Mouse (Mus musculus) forebrain, embryonic 16.5 days (tissue): ENCODE results near the gene Cggbp1. TPM values are rescaled to one million over a fixed set of nuclear protein-coding genes. Genes with fewer than 3 reads are reported as not detected.

Experiments
- ATAC-seq: fragments of 200-750 bp; cut with Nextera tagmentation; 2 replicates; pipeline ENCODE4 v1.8.0; 2017; ENCODE audit warnings: mild to moderate bottlenecking, moderate library complexity
- H3K27ac ChIP-seq: fragments of 300-500 bp; sonication (generic); 2 replicates; pipeline ENCODE4 v1.5.1; 2014; ENCODE audit warnings: low read length, control low read depth
- H3K27me3 ChIP-seq: fragments of 300-500 bp; sonication (generic); replicated peaks from 2 replicates; pipeline ENCODE4 v1.6.1; 2014; ENCODE audit warnings: low read length; ENCODE audit not compliant: control insufficient read depth, insufficient read depth
- H3K36me3 ChIP-seq: fragments of 300-500 bp; sonication (generic); 2 replicates; pipeline ENCODE4 v1.6.1; 2014; ENCODE audit not compliant: control insufficient read depth, insufficient read depth
- H3K4me1 ChIP-seq: fragments of 300-500 bp; sonication (generic); replicated peaks from 2 replicates; pipeline ENCODE4 v1.6.1; 2014; ENCODE audit warnings: low read length; ENCODE audit not compliant: control insufficient read depth, insufficient read depth
- H3K4me2 ChIP-seq: fragments of 300-500 bp; sonication (generic); 2 replicates; pipeline ENCODE4 v1.6.1; 2014; ENCODE audit warnings: mild to moderate bottlenecking, low read length, control low read depth
- H3K4me3 ChIP-seq: fragments of 300-500 bp; sonication (generic); replicated peaks from 2 replicates; pipeline ENCODE4 v1.5.1; 2014; ENCODE audit warnings: mild to moderate bottlenecking, low read length, control low read depth
- H3K9ac ChIP-seq: fragments of 300-500 bp; sonication (generic); replicated peaks from 2 replicates; pipeline ENCODE4 v1.6.1; 2014; ENCODE audit warnings: low read depth, low read length, control low read depth
- H3K9me3 ChIP-seq: fragments of 300-500 bp; sonication (generic); 2 replicates; pipeline ENCODE4 v1.6.1; 2016; ENCODE audit warnings: low read length; ENCODE audit not compliant: control insufficient read depth
- WGBS: fragments of 180-500 bp; shearing (Covaris S2); extraction: QIAGEN DNeasy Blood & Tissue Kit; methylation state at CpG from one replicate; pipeline ENCODE4 v1.1.7; 2014; 5-methylcytosine and 5-hydroxymethylcytosine counted together
- polyA plus RNA-seq: library from polyadenylated mRNA; unstranded; fragments of >200 nt; fragmentation: Nextera tagmentation; extraction: Ambion mirVana; gene quantifications from 2 replicates; pipeline ENCODE4 v1.2.1, GENCODE M21; 2015

Gene Cggbp1
- polyA plus RNA-seq, 1 experiment from 2014 or later, result 81.8 TPM

DNA sequence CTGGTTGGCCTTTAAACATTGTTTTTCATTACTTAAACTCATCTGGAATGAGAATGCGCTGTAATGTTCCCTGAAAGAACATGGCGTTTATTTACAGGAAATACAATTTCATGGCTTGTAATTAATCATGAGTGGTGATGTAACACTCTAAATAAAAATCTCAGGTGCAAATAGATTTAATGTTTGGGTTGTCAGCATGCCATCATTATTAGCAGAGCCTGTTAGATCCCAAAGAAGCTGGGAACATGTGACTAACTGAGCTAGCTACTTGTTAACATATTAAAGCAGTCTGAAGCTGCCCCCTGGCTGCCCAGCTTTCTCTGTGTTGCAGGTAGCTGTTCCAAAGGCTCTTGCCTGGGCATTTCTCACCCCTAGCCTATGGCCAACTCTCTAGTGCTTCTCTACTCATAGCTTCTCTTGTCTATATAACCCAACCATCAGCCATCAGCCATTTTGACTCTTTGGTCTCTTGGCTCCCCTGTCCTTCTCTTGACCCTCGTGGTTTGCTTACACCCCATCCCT lies 26.9 kb downstream of the Cggbp1 start:
- H3K4me3 ChIP-seq, result no peak overlapping the region
- ATAC-seq, result no peak
- no peak overlapping the region for H3K9ac ChIP-seq
- no peaks in the 10 kb centered on the region for H3K36me3 ChIP-seq
- no peaks in the 10 kb centered on the region for H3K4me1 ChIP-seq
- H3K27me3 ChIP-seq, result no peaks in the 10 kb centered on the region
- WGBS, result 84% methylated on average over 3 of the region's 3 CpGs
- H3K4me2 ChIP-seq, result no peak overlapping the region
- no peaks in the 10 kb centered on the region for H3K9me3 ChIP-seq
- H3K27ac ChIP-seq, result no peak overlapping the region

DNA sequence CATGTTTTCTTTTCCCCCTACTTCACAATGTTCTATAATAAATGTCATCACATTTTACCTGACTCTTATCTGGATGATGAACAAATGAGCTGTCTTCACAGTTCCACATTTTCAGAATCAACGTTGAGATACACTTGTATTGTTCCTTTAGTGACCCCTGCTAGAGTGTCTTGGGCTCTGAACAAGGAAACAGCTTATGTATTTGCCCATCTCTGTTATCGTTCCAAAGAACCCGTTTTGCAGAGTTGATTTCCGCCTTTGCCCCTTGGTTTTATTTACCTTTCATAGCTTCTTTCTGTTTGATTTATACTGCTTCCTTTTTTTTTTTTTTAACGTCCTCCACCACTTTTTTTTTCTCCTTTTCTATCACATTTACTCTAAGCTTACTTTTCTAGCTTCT lies 27.9 kb downstream of the Cggbp1 start:
- no peak overlapping the region for H3K4me3 ChIP-seq
- no peak overlapping the region for H3K27ac ChIP-seq
- no peaks in the 10 kb centered on the region for H3K4me1 ChIP-seq
- no peak for ATAC-seq
- H3K27me3 ChIP-seq, result no peaks in the 10 kb centered on the region
- H3K9me3 ChIP-seq, result no peaks in the 10 kb centered on the region
- H3K36me3 ChIP-seq, result no peaks in the 10 kb centered on the region
- WGBS, result 91% methylated on average over 5 of the region's 5 CpGs
- no peak overlapping the region for H3K9ac ChIP-seq
- H3K4me2 ChIP-seq, result no peak overlapping the region

DNA sequence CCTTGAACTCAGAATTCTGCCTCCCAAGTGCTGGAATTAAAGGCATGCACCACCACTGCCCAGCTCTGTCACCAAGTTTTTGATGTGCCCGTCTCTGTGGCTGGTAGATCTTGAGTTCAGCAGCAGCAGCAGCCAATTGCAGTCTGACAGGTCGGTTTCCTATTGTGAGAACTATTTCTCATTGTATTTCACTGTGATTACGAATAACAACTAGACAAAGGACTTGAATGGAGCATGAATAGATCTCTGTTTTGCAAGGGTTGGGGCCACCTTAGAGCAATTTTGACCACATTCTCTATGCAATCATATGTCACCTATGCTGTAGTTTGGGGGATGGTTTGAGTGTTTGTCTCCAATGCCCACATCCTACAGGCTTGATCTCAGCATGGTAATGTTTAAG lies 29.2 kb downstream of the Cggbp1 start:
- no peaks in the 10 kb centered on the region for H3K4me1 ChIP-seq
- no peaks in the 10 kb centered on the region for H3K9me3 ChIP-seq
- H3K27me3 ChIP-seq, result no peaks in the 10 kb centered on the region
- no peak overlapping the region for H3K4me3 ChIP-seq
- H3K9ac ChIP-seq, result no peak overlapping the region
- ATAC-seq, result no peak
- no peak overlapping the region for H3K27ac ChIP-seq
- WGBS, result 57% methylated on average over 3 of the region's 3 CpGs
- no peak overlapping the region for H3K4me2 ChIP-seq
- no peaks in the 10 kb centered on the region for H3K36me3 ChIP-seq

DNA sequence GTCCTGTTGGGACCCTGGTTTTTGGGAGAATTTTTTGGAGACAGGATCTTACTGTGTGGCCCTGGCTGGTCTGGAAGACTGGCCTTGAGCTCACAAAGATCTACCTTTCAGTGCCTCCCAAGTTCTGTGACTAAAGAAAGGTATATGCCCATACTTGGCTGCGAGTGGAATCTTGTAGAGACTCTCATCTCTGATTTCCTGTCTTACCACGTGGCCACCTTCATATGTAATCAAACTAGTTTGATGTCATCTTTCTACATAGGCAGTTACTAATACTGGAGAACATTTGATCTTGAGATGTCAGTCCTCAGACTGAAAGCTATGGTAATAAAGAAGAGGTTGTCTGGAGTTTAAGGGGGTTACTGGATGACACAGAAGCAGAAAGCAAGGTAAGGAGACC lies 29.6 kb downstream of the Cggbp1 start:
- no peak overlapping the region for H3K4me2 ChIP-seq
- H3K4me1 ChIP-seq, result no peaks in the 10 kb centered on the region
- no peak for ATAC-seq
- no peaks in the 10 kb centered on the region for H3K27me3 ChIP-seq
- no peak overlapping the region for H3K4me3 ChIP-seq
- H3K36me3 ChIP-seq, result no peaks in the 10 kb centered on the region
- H3K9ac ChIP-seq, result no peak overlapping the region
- WGBS, result 84% methylated on average over 2 of the region's 2 CpGs
- H3K9me3 ChIP-seq, result no peaks in the 10 kb centered on the region
- no peak overlapping the region for H3K27ac ChIP-seq

DNA sequence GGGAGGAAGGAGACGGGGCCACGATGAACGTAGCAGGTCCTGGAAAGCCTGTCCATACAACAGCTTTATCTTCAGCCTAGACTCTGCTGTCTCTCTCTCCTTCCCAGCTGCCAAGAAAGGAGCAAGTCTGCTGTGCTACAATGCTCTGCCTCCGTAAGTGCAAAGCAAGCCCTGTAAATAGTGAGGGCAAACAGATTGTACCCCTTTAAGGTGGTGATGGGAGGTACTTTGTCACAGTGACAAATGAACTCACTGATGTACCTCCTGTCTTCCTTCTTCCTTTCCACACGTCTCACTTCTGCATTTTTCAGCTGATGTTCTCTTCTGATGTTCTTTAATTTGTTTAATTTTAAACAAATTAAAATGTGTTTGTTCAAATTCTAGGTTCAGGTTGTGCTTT lies 32.1 kb downstream of the Cggbp1 start:
- no peaks in the 10 kb centered on the region for H3K36me3 ChIP-seq
- no peak overlapping the region for H3K4me2 ChIP-seq
- no peak overlapping the region for H3K4me3 ChIP-seq
- H3K27me3 ChIP-seq, result no peaks in the 10 kb centered on the region
- WGBS, result 71% methylated on average over 5 of the region's 5 CpGs
- H3K9ac ChIP-seq, result no peak overlapping the region
- ATAC-seq, result no peak
- H3K9me3 ChIP-seq, result peaks cover under 1% of the 10 kb centered on the region; the same call in 1 of the 2 replicates
- no peak overlapping the region for H3K27ac ChIP-seq
- H3K4me1 ChIP-seq, result no peaks in the 10 kb centered on the region

DNA sequence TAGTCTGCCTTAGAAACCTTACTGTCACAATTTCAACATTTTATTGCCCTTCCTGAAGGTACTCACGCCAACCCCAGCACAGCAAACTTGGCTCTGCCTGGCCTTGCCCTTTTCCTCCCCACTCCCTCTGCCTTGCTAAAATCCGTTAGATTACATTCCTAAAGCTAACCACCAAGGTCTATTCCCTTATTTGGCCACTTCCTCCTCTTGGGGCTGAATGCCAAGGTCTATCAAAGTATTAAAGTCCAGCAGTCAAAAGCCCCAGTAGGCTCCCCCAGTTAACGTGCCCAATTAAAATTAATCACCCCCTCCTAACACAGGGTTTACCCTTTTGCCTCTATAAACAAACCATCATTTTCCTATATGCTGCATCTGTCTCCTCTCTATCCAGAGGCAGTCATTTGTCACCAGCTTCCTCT lies 32.6 kb downstream of the Cggbp1 start:
- Histone ChIP-seq H3K36me3 (no peaks in the 10 kb centered on the region), H3K4me2 (no peak overlapping the region), H3K27ac (no peak overlapping the region), H3K4me1 (no peaks in the 10 kb centered on the region), H3K9me3 (peaks cover 4% of the 10 kb centered on the region; the same call in 1 of the 2 replicates), H3K9ac (no peak overlapping the region), H3K4me3 (no peak overlapping the region), H3K27me3 (no peaks in the 10 kb centered on the region)
- WGBS, result 18% methylated on average over 3 of the region's 3 CpGs
- ATAC-seq, result no peak

DNA sequence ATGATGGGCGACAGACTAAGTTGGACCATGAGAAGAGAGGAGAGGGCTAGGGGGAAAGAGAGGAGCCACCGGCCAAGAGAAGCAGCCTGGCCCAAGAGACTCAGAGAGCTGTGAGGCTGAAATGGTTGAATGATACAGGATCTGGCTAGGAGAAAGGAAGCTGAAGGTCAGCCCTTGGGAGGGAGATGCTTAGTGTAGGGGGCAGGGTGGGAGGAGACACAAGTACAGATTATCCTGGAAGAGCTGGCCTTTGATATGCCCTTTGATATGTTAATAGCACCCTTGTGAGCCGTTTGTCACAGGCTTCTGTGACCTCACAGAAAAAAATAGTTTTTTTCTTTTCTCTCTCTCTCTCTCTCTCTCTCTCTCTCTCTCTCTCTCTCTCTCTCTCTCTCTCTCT lies 33.3 kb downstream of the Cggbp1 start:
- no peaks in the 10 kb centered on the region for H3K4me1 ChIP-seq
- H3K4me2 ChIP-seq, result no peak overlapping the region
- no peak overlapping the region for H3K27ac ChIP-seq
- H3K9me3 ChIP-seq, result peaks cover 4% of the 10 kb centered on the region; the same call in 1 of the 2 replicates
- no peak overlapping the region for H3K4me3 ChIP-seq
- H3K27me3 ChIP-seq, result no peaks in the 10 kb centered on the region
- no peak overlapping the region for H3K9ac ChIP-seq
- H3K36me3 ChIP-seq, result no peaks in the 10 kb centered on the region
- no peak for ATAC-seq
- 35% methylated on average over 3 of the region's 3 CpGs for WGBS

DNA sequence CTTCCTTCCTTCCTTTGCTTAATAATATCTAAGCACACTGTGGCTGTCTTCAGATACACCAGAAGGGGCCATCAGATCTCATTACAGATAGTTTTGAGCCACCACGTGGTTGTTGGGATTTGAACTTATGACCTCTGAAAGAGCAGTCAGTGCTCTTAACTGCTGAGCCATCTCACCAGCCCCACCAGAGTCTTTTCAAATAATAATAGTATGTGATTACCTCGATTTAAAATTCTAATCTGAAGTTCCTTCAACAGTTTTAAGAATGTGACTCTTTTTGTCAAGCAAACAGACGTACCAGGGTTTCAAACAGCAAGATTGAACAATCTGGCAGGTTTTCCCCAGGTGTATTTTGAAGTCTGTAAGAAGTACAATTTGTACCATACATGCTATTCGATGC lies 33.8 kb downstream of the Cggbp1 start:
- H3K27me3 ChIP-seq, result no peaks in the 10 kb centered on the region
- H3K4me2 ChIP-seq, result no peak overlapping the region
- H3K9me3 ChIP-seq, result peaks cover 4% of the 10 kb centered on the region; the same call in 1 of the 2 replicates
- ATAC-seq, result no peak
- H3K4me3 ChIP-seq, result no peak overlapping the region
- no peak overlapping the region for H3K9ac ChIP-seq
- no peaks in the 10 kb centered on the region for H3K4me1 ChIP-seq
- H3K27ac ChIP-seq, result no peak overlapping the region
- 52% methylated on average over 4 of the region's 4 CpGs for WGBS
- no peaks in the 10 kb centered on the region for H3K36me3 ChIP-seq

DNA sequence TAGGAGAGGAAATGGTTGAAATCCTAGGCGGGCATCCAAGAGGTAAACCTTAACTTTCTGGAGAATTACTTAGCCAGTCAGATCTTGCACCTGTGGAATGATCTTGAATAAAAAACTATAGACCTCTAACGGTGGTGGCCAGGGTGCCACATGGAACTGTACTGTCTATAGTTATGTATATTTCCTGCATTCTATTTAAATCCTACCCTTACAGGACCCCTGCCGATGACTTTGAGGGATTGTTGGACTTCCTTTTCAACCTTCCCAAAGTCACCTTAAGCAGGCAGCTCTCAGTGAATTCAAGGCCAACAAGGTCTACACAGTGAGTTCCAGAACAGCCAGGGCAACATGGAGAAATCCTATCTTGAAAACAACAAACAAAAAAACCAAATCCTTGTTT lies 37.7 kb downstream of the Cggbp1 start:
- peaks cover 4% of the 10 kb centered on the region; the same call in 1 of the 2 replicates for H3K9me3 ChIP-seq
- no peaks in the 10 kb centered on the region for H3K4me1 ChIP-seq
- no peak overlapping the region for H3K4me2 ChIP-seq
- H3K4me3 ChIP-seq, result no peak overlapping the region
- 97% methylated on average over 3 of the region's 3 CpGs for WGBS
- no peaks in the 10 kb centered on the region for H3K36me3 ChIP-seq
- no peak for ATAC-seq
- H3K27ac ChIP-seq, result no peak overlapping the region
- no peaks in the 10 kb centered on the region for H3K27me3 ChIP-seq
- H3K9ac ChIP-seq, result no peak overlapping the region

DNA sequence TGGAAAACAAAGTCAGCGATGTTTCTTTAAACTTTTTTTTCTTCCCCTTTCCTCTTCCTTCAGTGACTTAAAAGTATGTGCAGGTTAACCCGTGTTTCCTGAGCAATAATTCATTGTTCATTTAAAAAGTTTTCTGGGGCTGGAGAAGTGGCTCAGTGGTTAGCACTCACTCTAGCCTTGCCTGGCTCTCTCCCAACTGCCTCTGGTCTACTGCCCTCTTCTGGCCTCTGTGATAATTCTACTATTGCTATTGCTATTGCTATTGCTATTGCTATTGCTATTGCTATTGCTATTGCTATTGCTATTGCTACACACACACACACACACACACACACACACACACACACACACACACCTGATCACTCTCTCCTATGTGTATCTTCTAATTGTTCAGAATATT lies 47.3 kb downstream of the Cggbp1 start:
- Histone ChIP-seq H3K9me3 (no peaks in the 10 kb centered on the region), H3K36me3 (no peaks in the 10 kb centered on the region), H3K4me1 (no peaks in the 10 kb centered on the region), H3K4me3 (no peak overlapping the region), H3K9ac (no peak overlapping the region), H3K27me3 (no peaks in the 10 kb centered on the region), H3K27ac (no peak overlapping the region), H3K4me2 (no peak overlapping the region)
- 78% methylated on average over 2 of the region's 2 CpGs for WGBS
- no peak for ATAC-seq
